Mouse (Mus musculus) limb, embryonic 13.5 days (tissue): ENCODE results near the gene Nxt1. TPM values are rescaled to one million over a fixed set of nuclear protein-coding genes. Genes with fewer than 3 reads are reported as not detected.

Experiments
- ATAC-seq: fragments of 200-750 bp; cut with Nextera tagmentation; 2 replicates; pipeline ENCODE4 v1.8.0; 2017; ENCODE audit warnings: low read depth, moderate number of reproducible peaks, moderate TSS enrichment; ENCODE audit not compliant: low FRiP score
- H3K27ac ChIP-seq: fragments of 300-500 bp; sonication (generic); 2 replicates; pipeline ENCODE4 v1.5.1; 2015; ENCODE audit warnings: inconsistent platforms, mild to moderate bottlenecking, moderate library complexity
- H3K27me3 ChIP-seq: fragments of 300-500 bp; sonication (generic); 2 replicates; pipeline ENCODE4 v1.6.1; 2015; ENCODE audit warnings: mild to moderate bottlenecking, inconsistent platforms
- H3K36me3 ChIP-seq: fragments of 300-500 bp; sonication (generic); 2 replicates; pipeline ENCODE4 v1.6.1; 2015; ENCODE audit warnings: inconsistent platforms, mild to moderate bottlenecking, moderate library complexity
- H3K4me1 ChIP-seq: fragments of 300-500 bp; sonication (generic); 2 replicates; pipeline ENCODE4 v1.6.1; 2015; ENCODE audit warnings: inconsistent platforms
- H3K4me2 ChIP-seq: fragments of 300-500 bp; sonication (generic); replicated peaks from 2 replicates; pipeline ENCODE4 v1.6.1; 2015; ENCODE audit warnings: inconsistent platforms, mild to moderate bottlenecking, moderate library complexity
- H3K4me3 ChIP-seq: fragments of 300-500 bp; sonication (generic); 2 replicates; pipeline ENCODE4 v1.5.1; 2015; ENCODE audit warnings: moderate library complexity, mild to moderate bottlenecking, inconsistent platforms
- H3K9ac ChIP-seq: fragments of 300-500 bp; sonication (generic); 2 replicates; pipeline ENCODE4 v1.6.1; 2015; ENCODE audit warnings: mild to moderate bottlenecking, inconsistent platforms
- H3K9me3 ChIP-seq: fragments of 300-500 bp; sonication (generic); 2 replicates; pipeline ENCODE4 v1.6.1; 2016; ENCODE audit warnings: inconsistent platforms
- WGBS: fragments of 180-500 bp; shearing (Covaris S2); methylation state at CpG from one replicate; pipeline ENCODE4 v1.1.7; 2015; 5-methylcytosine and 5-hydroxymethylcytosine counted together
- polyA plus RNA-seq: library from polyadenylated mRNA; unstranded; fragments of >200 nt; fragmentation: Nextera tagmentation; extraction: Ambion mirVana; gene quantifications from 2 replicates; pipeline ENCODE4 v1.2.1, GENCODE M21; 2015

Gene Nxt1
- polyA plus RNA-seq, result 89.8 and 97.1 TPM in 2 replicates

DNA sequence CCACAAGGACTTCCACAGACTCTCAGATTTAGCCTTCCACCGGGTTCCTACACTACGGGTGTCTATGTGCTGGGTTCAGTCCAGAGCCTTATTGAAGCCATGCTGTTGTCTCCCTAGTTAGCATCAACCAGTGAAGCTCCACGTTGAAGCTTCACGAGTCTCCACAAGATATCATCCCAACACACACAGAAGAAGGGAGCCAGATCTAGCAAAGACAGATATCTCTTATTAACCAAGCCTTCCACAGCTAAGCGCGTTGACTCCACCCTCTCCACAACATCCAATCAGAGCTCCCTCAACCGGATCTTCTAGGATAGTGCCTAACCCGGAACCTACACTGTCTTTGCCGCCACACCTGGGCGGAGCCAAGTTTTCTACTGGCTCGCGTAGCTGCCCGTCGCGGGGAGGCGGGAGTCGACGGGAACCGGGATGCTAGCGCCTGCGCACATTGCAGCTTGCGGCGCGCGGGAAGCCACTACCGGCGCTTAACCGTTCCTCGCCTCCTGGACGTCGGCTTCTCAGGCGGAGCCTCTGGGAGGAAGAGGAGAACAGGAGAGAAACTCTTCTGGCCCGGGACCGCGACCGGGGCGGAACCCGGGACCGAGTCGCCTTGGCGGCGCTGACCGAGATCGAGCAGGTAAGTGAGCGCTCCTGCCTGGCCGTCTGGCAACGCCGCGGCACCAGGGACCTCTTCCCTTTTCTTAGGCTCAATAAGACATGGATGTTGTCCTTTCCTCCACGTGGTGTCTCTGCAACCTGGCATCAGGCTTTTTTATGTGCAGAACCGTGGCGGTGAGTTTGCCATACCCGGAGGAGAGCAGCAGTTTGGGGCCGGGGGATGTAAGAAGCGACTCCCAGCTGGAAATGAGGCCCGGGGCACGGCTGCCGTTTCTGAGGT lies at the start of gene Nxt1:
TSS of gene Nxt1 (plus strand) at position 403 of the 898 bp plus-strand sequence.
- 1% methylated on average over 57 of the region's 58 CpGs for WGBS
- Histone ChIP-seq H3K4me3 (peak within 1 kb of the TSS; percentile 84), H3K9me3 (no peaks in the 10 kb centered on the region), H3K4me1 (peaks cover 19% of the 10 kb centered on the region), H3K27ac (peak within 1 kb of the TSS; percentile 77), H3K27me3 (no peaks in the 10 kb centered on the region), H3K9ac (peak within 1 kb of the TSS; percentile 89), H3K36me3 (peaks cover 22% of the 10 kb centered on the region), H3K4me2 (peak within 1 kb of the TSS; percentile 83)
- ATAC-seq, result peak; percentile 100

- H3K9me3 ChIP-seq, result no peaks in the 10 kb centered on the region
- H3K36me3 ChIP-seq, result no peaks in the 10 kb centered on the region
- ATAC-seq, result no peak
- H3K27me3 ChIP-seq, result no peaks in the 10 kb centered on the region
- no peak overlapping the region for H3K4me2 ChIP-seq
- no peak overlapping the region for H3K9ac ChIP-seq
- no peaks in the 10 kb centered on the region for H3K4me1 ChIP-seq
- WGBS, result 73% methylated on average over 2 of the region's 2 CpGs
- no peak overlapping the region for H3K4me3 ChIP-seq
- no peak overlapping the region for H3K27ac ChIP-seq
These were observed 49.3 kb upstream of the Nxt1 start for GRCm38 (mm10) chr2:148623067-148623466.

DNA sequence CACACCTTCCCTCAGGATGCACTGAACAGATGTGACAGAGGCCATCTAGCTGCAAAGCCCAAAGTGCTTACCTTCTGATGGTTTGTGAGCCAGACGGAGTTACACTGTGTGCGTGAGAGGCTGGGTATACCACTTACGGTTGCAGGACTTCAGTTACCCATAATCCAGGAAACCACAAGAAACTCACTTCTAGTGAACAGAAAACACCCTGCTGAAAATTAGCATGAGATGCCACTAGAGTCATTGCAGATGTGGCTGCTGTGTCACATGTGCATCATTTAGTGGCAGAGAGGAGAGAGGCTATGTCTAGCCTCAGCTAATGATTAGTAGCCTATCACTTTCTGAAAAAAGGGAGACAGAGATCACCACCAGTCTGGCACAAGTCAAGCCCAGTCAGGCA lies 47.9 kb upstream of the Nxt1 start:
- no peaks in the 10 kb centered on the region for H3K9me3 ChIP-seq
- ATAC-seq, result no peak
- no peak overlapping the region for H3K4me3 ChIP-seq
- WGBS, result 93% methylated on average over 3 of the region's 3 CpGs
- H3K4me2 ChIP-seq, result no peak overlapping the region
- no peak overlapping the region for H3K9ac ChIP-seq
- no peak overlapping the region for H3K27ac ChIP-seq
- H3K27me3 ChIP-seq, result no peaks in the 10 kb centered on the region
- H3K36me3 ChIP-seq, result no peaks in the 10 kb centered on the region
- H3K4me1 ChIP-seq, result no peaks in the 10 kb centered on the region

- H3K4me2 ChIP-seq, result no peak overlapping the region
- ATAC-seq, result no peak
- no peaks in the 10 kb centered on the region for H3K36me3 ChIP-seq
- WGBS, result 78% methylated on average over 3 of the region's 3 CpGs
- no peak overlapping the region for H3K4me3 ChIP-seq
- no peaks in the 10 kb centered on the region for H3K9me3 ChIP-seq
- no peaks in the 10 kb centered on the region for H3K4me1 ChIP-seq
- H3K27me3 ChIP-seq, result no peaks in the 10 kb centered on the region
- H3K9ac ChIP-seq, result no peak overlapping the region
- no peak overlapping the region for H3K27ac ChIP-seq
These were observed 45.4 kb upstream of the Nxt1 start for GRCm38 (mm10) chr2:148627011-148627471.

- no peaks in the 10 kb centered on the region for H3K27me3 ChIP-seq
- no peak overlapping the region for H3K9ac ChIP-seq
These were observed 41.4 kb upstream of the Nxt1 start for GRCm38 (mm10) chr2:148631011-148631410.

GRCm38 (mm10) chr2:148631602-148632001 lies 40.8 kb upstream of the Nxt1 start:
- WGBS, result 89% methylated on average over 3 of the region's 3 CpGs
- no peaks in the 10 kb centered on the region for H3K27me3 ChIP-seq
- H3K4me2 ChIP-seq, result no peak overlapping the region
- no peaks in the 10 kb centered on the region for H3K9me3 ChIP-seq
- no peak overlapping the region for H3K4me3 ChIP-seq
- no peak overlapping the region for H3K27ac ChIP-seq
- 0 out of 2 replicates have a peak, but pooled peaks have one; percentile 40 for ATAC-seq
- H3K36me3 ChIP-seq, result no peaks in the 10 kb centered on the region
- H3K4me1 ChIP-seq, result no peaks in the 10 kb centered on the region
- no peak overlapping the region for H3K9ac ChIP-seq

More at GRCm38 (mm10) chr2:148631011-148631410, 41.4 kb upstream of the Nxt1 start:
- Histone ChIP-seq H3K27ac (no peak overlapping the region), H3K36me3 (no peaks in the 10 kb centered on the region), H3K9me3 (no peaks in the 10 kb centered on the region), H3K4me1 (no peaks in the 10 kb centered on the region), H3K4me3 (no peak overlapping the region), H3K4me2 (no peak overlapping the region)
- no peak for ATAC-seq
- WGBS, result 84% methylated on average over 2 of the region's 2 CpGs

GRCm38 (mm10) chr2:148634466-148634865 lies 37.9 kb upstream of the Nxt1 start:
- H3K4me3 ChIP-seq, result no peak overlapping the region
- H3K4me1 ChIP-seq, result no peaks in the 10 kb centered on the region
- no peaks in the 10 kb centered on the region for H3K27me3 ChIP-seq
- H3K36me3 ChIP-seq, result no peaks in the 10 kb centered on the region
- H3K9ac ChIP-seq, result no peak overlapping the region
- no peaks in the 10 kb centered on the region for H3K9me3 ChIP-seq
- no peak for ATAC-seq
- no peak overlapping the region for H3K27ac ChIP-seq
- H3K4me2 ChIP-seq, result no peak overlapping the region
- WGBS, result 84% methylated on average over 4 of the region's 4 CpGs

DNA sequence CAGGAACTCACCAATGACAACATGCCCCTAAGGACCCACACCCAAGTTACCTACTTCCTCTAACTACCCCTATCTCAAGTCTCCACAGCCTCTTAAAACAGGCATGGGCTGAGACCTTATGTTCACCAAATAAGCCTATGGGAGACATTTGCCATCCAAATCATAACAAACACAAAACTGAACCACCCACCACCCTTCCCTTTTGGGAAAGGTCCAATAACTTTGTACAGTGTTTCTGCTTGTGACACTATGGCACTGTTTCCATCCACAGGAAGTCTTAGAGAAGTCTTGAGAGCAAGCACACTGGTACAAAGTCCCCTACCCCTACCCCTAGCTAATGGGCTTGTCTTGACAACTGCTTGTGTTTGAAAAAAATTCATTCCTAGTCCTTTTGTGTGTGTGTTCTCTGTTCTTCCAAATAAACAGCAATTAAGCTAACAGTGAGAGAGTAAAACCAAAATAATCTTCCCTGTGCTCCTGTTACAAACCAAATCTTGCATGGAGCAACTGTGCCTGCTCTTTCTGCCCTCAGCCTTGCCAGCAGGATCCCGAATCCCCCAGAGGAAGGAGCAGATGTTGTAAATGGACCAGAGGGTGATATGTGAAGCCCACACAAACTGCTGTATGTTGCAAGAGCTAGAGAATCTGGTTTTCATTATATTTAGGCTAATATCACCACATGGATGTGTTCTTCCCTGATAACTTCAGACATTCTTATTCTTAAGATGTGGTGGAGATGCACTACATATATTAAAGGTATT lies 29.6 kb upstream of the Nxt1 start:
- 30% methylated on average over 1 of the region's 1 CpGs for WGBS
- H3K9me3 ChIP-seq, result no peaks in the 10 kb centered on the region
- H3K4me2 ChIP-seq, result no peak overlapping the region
- H3K9ac ChIP-seq, result no peak overlapping the region
- no peak overlapping the region for H3K4me3 ChIP-seq
- no peaks in the 10 kb centered on the region for H3K27me3 ChIP-seq
- no peak for ATAC-seq
- no peaks in the 10 kb centered on the region for H3K4me1 ChIP-seq
- no peaks in the 10 kb centered on the region for H3K36me3 ChIP-seq
- H3K27ac ChIP-seq, result no peak overlapping the region

DNA sequence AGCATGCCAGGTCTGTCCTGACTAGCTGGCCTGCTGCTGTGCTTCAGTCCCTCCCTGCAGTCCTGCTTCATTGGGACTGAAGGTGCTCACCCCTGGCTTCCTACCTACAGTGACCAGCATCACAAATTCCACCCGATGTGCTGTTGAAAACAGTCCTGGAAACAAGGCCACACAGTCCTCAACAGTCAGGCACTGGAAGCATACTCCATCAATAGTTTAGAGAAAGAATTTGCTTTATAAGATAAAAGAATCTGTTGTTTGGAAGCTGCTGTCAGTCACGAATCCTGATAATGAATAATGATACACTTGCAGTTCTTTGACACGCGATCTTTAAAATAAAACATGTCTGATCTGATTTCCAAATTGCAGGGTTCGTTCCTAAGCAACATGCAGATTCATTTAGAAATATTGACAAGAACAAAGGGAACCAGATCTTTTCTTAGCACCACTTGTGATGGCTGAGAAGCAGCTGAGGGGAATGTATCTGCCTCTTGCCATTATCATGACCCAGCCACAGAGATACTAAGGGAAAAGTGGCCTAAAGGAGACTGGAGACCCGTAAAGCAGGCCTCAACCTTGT lies 27.9 kb upstream of the Nxt1 start:
- H3K4me2 ChIP-seq, result no peak overlapping the region
- no peaks in the 10 kb centered on the region for H3K9me3 ChIP-seq
- H3K27me3 ChIP-seq, result no peaks in the 10 kb centered on the region
- no peak overlapping the region for H3K27ac ChIP-seq
- WGBS, result 85% methylated on average over 6 of the region's 6 CpGs
- H3K9ac ChIP-seq, result no peak overlapping the region
- no peaks in the 10 kb centered on the region for H3K4me1 ChIP-seq
- no peaks in the 10 kb centered on the region for H3K36me3 ChIP-seq
- no peak overlapping the region for H3K4me3 ChIP-seq
- ATAC-seq, result no peak

- Histone ChIP-seq H3K4me1 (no peaks in the 10 kb centered on the region), H3K4me2 (no peak overlapping the region), H3K36me3 (no peaks in the 10 kb centered on the region), H3K27ac (no peak overlapping the region), H3K27me3 (no peaks in the 10 kb centered on the region), H3K9me3 (no peaks in the 10 kb centered on the region), H3K9ac (no peak overlapping the region), H3K4me3 (no peak overlapping the region)
- WGBS, result 46% methylated on average over 3 of the region's 3 CpGs
- ATAC-seq, result no peak
These were observed 21.6 kb upstream of the Nxt1 start for GRCm38 (mm10) chr2:148650587-148651357.

DNA sequence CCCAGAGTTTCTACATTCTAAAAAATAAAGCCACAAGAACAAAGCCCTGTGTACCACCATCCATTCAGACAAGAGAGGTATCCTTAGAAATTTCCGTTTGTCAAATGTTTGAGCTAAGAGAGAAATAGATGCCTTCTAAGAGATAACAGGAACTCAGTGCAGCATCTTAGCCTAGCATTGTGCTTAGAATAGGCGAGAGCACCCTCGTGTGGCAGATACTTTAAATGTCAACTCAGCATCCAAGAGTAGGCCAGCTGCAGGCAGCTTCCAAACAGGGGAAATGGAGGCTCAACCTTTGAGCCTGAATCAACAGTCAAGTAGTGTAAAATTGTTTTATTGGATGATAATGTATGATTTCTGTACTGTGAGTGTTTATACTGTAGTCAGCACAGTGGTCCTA lies 17.4 kb upstream of the Nxt1 start:
- 4% methylated on average over 3 of the region's 3 CpGs for WGBS
- no peak for ATAC-seq

More for the DNA sequence above, 17.4 kb upstream of the Nxt1 start:
- no peak overlapping the region for H3K4me2 ChIP-seq
- no peaks in the 10 kb centered on the region for H3K36me3 ChIP-seq
- H3K4me1 ChIP-seq, result no peaks in the 10 kb centered on the region
- no peak overlapping the region for H3K9ac ChIP-seq
- H3K27ac ChIP-seq, result no peak overlapping the region
- no peaks in the 10 kb centered on the region for H3K9me3 ChIP-seq
- H3K4me3 ChIP-seq, result no peak overlapping the region
- H3K27me3 ChIP-seq, result no peaks in the 10 kb centered on the region
